Mouse (Mus musculus) embryonic facial prominence, embryonic 15.5 days (tissue): ENCODE measurements around the gene Ggt1. TPM values are rescaled to one million over a fixed set of nuclear protein-coding genes. Genes with fewer than 3 reads are reported as not detected.
A peak's percentile ranks its signal among the peaks of the same experiment; 100 is the strongest.

ENCODE experiments used
- ATAC-seq: fragments of 200-750 bp; cut with Nextera tagmentation; 2 replicates; pipeline ENCODE4 v1.8.0; 2017; ENCODE audit warnings: low read depth, moderate TSS enrichment; ENCODE audit not compliant: insufficient number of reproducible peaks, low FRiP score, low TSS enrichment
- H3K27ac ChIP-seq: fragments of 300-500 bp; sonication (generic); replicated peaks from 2 replicates; pipeline ENCODE4 v1.5.1; 2015; ENCODE audit warnings: mild to moderate bottlenecking, inconsistent platforms
- H3K27me3 ChIP-seq: fragments of 300-500 bp; sonication (generic); 2 replicates; pipeline ENCODE4 v1.6.1; 2015; ENCODE audit warnings: inconsistent platforms
- H3K36me3 ChIP-seq: fragments of 300-500 bp; sonication (generic); 2 replicates; pipeline ENCODE4 v1.6.1; 2015; ENCODE audit warnings: mild to moderate bottlenecking, inconsistent platforms
- H3K4me1 ChIP-seq: fragments of 300-500 bp; sonication (generic); 2 replicates; pipeline ENCODE4 v1.6.1; 2015; ENCODE audit warnings: inconsistent platforms
- H3K4me2 ChIP-seq: fragments of 300-500 bp; sonication (generic); replicated peaks from 2 replicates; pipeline ENCODE4 v1.6.1; 2015; ENCODE audit warnings: mild to moderate bottlenecking, inconsistent platforms
- H3K4me3 ChIP-seq: fragments of 300-500 bp; sonication (generic); replicated peaks from 2 replicates; pipeline ENCODE4 v1.5.1; 2015; ENCODE audit warnings: mild to moderate bottlenecking, inconsistent platforms
- H3K9ac ChIP-seq: fragments of 300-500 bp; sonication (generic); 2 replicates; pipeline ENCODE4 v1.6.1; 2015; ENCODE audit warnings: inconsistent platforms
- H3K9me3 ChIP-seq: fragments of 300-500 bp; sonication (generic); replicated peaks from 2 replicates; pipeline ENCODE4 v1.6.1; 2016; ENCODE audit warnings: inconsistent platforms
- WGBS: fragments of 180-500 bp; shearing (Covaris S2); methylation state at CpG from one replicate; pipeline ENCODE4 v1.1.7; 2015; 5-methylcytosine and 5-hydroxymethylcytosine counted together
- polyA plus RNA-seq: library from polyadenylated mRNA; unstranded; fragments of >200 nt; fragmentation: Nextera tagmentation; extraction: Ambion mirVana; gene quantifications from 2 replicates; pipeline ENCODE4 v1.2.1, GENCODE M21; 2015

The Ggt1 gene
- polyA plus RNA-seq, 1 experiment from 2014 or later: 2.2 TPM

DNA sequence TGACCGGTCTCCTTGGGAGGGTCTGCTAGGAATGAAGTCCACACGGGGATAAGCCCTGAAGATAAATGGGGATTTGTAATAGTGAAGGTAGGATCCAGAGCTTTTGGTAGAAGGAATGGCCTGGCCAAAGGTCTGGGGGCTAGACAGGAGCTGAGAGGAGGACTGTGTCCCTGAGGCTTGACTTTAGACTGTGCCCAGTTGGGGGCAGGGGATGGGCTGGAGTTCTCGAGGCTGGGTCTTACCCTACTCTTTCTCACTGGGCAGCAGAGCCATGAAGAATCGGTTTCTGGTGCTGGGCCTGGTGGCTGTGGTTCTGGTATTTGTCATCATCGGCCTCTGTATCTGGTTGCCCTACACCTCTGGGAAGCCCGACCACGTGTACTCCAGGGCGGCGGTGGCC is 12.6 kb downstream of the Ggt1 start:
- no peak for ATAC-seq
- H3K4me3 ChIP-seq: no peak overlapping the region

DNA sequence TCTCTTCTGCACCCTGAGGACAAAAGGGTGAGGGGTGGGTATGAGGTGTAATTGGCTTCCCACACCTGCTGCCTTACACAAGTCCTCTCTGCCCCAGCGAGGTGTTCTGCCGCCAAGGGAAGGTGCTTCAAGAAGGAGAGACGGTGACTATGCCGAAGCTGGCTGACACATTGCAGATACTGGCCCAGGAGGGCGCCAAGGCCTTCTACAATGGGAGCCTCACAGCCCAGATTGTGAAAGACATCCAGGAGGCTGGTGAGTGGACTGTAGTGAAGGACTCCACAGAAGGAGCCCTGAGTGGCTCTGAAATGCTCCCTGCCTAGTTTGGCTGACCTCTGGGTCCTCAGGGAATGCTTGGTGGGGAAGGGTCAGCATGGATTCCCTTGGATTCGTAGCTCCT is 17.7 kb downstream of the Ggt1 start:
- no peak for ATAC-seq
- H3K27me3 ChIP-seq: no peaks in the 10 kb centered on the region
- no peak overlapping the region for H3K4me2 ChIP-seq
- H3K4me1 ChIP-seq: no peaks in the 10 kb centered on the region
- no peak overlapping the region for H3K9ac ChIP-seq
- no peak overlapping the region for H3K4me3 ChIP-seq
- H3K9me3 ChIP-seq: no peaks in the 10 kb centered on the region
- H3K27ac ChIP-seq: no peak overlapping the region
- no peaks in the 10 kb centered on the region for H3K36me3 ChIP-seq
- WGBS: 86% methylated on average over 6 of the region's 6 CpGs

More for the DNA sequence above, 12.6 kb downstream of the Ggt1 start:
- Histone ChIP-seq H3K9me3 (no peaks in the 10 kb centered on the region), H3K36me3 (no peaks in the 10 kb centered on the region), H3K4me2 (no peak overlapping the region), H3K27ac (no peak overlapping the region), H3K9ac (no peak overlapping the region), H3K4me1 (0 out of 2 replicates have a peak, but pooled peaks cover 4% of the 10 kb centered on the region), H3K27me3 (no peaks in the 10 kb centered on the region)
- 87% methylated on average over 9 of the region's 9 CpGs for WGBS

GRCm38 (mm10) chr10:75585876-75586552 is 24.6 kb downstream of the Ggt1 start:
- Histone ChIP-seq H3K9ac (no peak overlapping the region), H3K36me3 (no peaks in the 10 kb centered on the region), H3K4me1 (peaks cover 17% of the 10 kb centered on the region), H3K9me3 (no peaks in the 10 kb centered on the region), H3K27me3 (no peaks in the 10 kb centered on the region; the same call in 1 of the 2 replicates), H3K27ac (no peak overlapping the region), H3K4me2 (peak overlapping the region; percentile 36), H3K4me3 (no peak overlapping the region; the same call in 1 of the 2 replicates)
- 13% methylated on average over 20 of the region's 20 CpGs for WGBS
- ATAC-seq: peak; percentile 44; the same call in 1 of the 2 replicates

DNA sequence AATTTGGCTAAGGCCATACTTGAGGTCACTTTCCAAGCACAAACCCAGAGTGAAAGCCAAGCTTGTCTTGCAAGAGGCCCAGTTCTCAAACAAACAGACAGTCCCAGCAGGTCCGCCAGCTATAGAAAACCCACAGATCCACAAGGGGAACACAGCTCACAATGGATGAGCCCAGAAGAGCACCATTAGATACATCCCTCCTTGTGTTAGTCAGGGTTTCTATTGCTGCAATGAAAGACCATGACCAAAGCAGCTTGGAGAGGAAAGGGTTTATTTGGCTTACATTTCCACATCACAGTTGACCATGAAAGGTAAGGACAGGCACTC is 25.1 kb downstream of the Ggt1 start:
- peaks cover 17% of the 10 kb centered on the region for H3K4me1 ChIP-seq
- ATAC-seq: no peak
- H3K4me2 ChIP-seq: no peak overlapping the region
- 74% methylated on average over 1 of the region's 1 CpGs for WGBS
- H3K9ac ChIP-seq: no peak overlapping the region
- H3K27ac ChIP-seq: no peak overlapping the region
- H3K36me3 ChIP-seq: no peaks in the 10 kb centered on the region
- no peak overlapping the region for H3K4me3 ChIP-seq
- no peaks in the 10 kb centered on the region; the same call in 1 of the 2 replicates for H3K27me3 ChIP-seq
- H3K9me3 ChIP-seq: no peaks in the 10 kb centered on the region

GRCm38 (mm10) chr10:75587781-75588180 is 26.4 kb downstream of the Ggt1 start:
- WGBS: 88% methylated on average over 4 of the region's 4 CpGs

GRCm38 (mm10) chr10:75588336-75588735 is 26.9 kb downstream of the Ggt1 start:
- no peaks in the 10 kb centered on the region; the same call in 1 of the 2 replicates for H3K27me3 ChIP-seq
- no peak overlapping the region for H3K27ac ChIP-seq
- WGBS: 65% methylated on average over 5 of the region's 5 CpGs
- no peaks in the 10 kb centered on the region for H3K9me3 ChIP-seq
- H3K4me3 ChIP-seq: no peak overlapping the region
- H3K4me2 ChIP-seq: no peak overlapping the region
- H3K4me1 ChIP-seq: peaks cover 24% of the 10 kb centered on the region
- ATAC-seq: no peak
- H3K9ac ChIP-seq: no peak overlapping the region
- H3K36me3 ChIP-seq: no peaks in the 10 kb centered on the region

More at GRCm38 (mm10) chr10:75587781-75588180, 26.4 kb downstream of the Ggt1 start:
- Histone ChIP-seq H3K4me1 (peaks cover 24% of the 10 kb centered on the region), H3K4me3 (no peak overlapping the region), H3K4me2 (no peak overlapping the region), H3K27ac (no peak overlapping the region), H3K9me3 (no peaks in the 10 kb centered on the region), H3K27me3 (no peaks in the 10 kb centered on the region; the same call in 1 of the 2 replicates), H3K36me3 (no peaks in the 10 kb centered on the region), H3K9ac (no peak overlapping the region)
- no peak for ATAC-seq

- H3K4me2 ChIP-seq: peak within 1 kb of the TSS; percentile 17; the same call in 1 of the 2 replicates
- no peaks in the 10 kb centered on the region for H3K9me3 ChIP-seq
- WGBS: 13% methylated on average over 5 of the region's 5 CpGs
- H3K4me3 ChIP-seq: no peak within 1 kb of the TSS; the same call in 1 of the 2 replicates
- ATAC-seq: no peak
- no peaks in the 10 kb centered on the region; the same call in 1 of the 2 replicates for H3K27me3 ChIP-seq
- H3K9ac ChIP-seq: no peak within 1 kb of the TSS
- no peak within 1 kb of the TSS; the same call in 1 of the 2 replicates for H3K27ac ChIP-seq
- no peaks in the 10 kb centered on the region for H3K36me3 ChIP-seq
- peaks cover 24% of the 10 kb centered on the region for H3K4me1 ChIP-seq
Observed at GRCm38 (mm10) chr10:75589129-75589528, 27.7 kb downstream of the Ggt1 start, which contains the start of gene Ggt5. Gene Ggt5 (plus strand): TSS chr10:75589340.

DNA sequence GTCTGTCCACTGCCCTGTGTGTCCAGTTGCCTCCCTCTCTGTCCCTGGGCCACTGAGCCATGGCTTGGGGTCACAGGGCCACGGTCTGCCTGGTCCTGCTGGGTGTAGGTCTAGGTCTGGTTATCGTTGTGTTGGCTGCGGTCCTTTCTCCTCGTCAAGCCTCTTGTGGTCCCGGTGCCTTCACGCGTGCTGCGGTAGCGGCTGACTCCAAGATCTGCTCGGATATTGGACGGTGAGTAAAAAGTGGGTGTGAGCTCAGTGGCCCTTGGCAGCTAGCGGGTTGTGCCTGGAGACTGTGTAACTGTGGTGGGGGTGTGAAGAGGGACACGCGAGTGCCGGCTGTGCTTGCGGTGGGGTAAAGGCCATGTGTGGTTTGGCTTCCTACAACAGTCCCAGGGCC is 28.2 kb downstream of the Ggt1 start:
- no peak overlapping the region; the same call in 1 of the 2 replicates for H3K27ac ChIP-seq
- H3K9me3 ChIP-seq: no peaks in the 10 kb centered on the region
- peak overlapping the region; percentile 17; the same call in 1 of the 2 replicates for H3K4me2 ChIP-seq
- H3K36me3 ChIP-seq: no peaks in the 10 kb centered on the region
- H3K27me3 ChIP-seq: no peaks in the 10 kb centered on the region; the same call in 1 of the 2 replicates
- no peak overlapping the region for H3K9ac ChIP-seq
- H3K4me3 ChIP-seq: no peak overlapping the region; the same call in 1 of the 2 replicates
- WGBS: 53% methylated on average over 16 of the region's 16 CpGs
- H3K4me1 ChIP-seq: peaks cover 24% of the 10 kb centered on the region
- no peak for ATAC-seq

DNA sequence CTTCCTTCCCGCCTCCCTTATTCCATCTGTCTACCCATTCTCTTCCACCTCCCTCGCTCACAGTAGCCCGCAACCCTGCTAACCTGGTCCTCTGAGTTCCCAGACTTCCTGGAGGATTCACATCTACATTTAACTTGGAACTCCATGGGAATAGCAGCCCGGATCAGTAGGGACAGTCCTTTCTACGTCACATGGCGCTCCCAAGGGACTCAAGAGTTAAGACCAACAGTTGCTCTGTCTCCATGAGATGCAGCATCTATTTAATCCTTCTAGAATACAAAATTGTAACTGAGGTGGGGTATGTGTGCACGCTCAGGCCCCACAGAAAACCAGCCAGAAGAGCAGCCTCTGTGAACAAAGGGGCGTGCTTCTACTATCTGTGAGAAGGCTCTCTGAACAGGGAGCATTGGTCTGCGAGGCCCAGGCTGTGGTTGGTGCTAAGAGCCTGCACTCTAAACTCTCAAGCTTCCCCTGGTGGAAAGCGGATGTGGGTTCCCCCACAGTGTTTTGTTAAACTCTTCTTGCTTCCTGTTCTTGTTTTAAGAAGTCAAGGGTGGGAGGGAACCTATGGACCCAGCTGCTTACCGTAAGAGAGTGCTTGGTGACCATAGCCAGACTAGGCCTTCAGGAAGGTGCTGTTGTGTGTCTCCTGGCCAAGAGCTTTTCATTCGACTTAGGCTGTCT is 29.9 kb downstream of the Ggt1 start:
- Histone ChIP-seq H3K27me3 (no peaks in the 10 kb centered on the region), H3K9me3 (no peaks in the 10 kb centered on the region), H3K27ac (no peak overlapping the region), H3K4me2 (no peak overlapping the region), H3K36me3 (no peaks in the 10 kb centered on the region), H3K9ac (no peak overlapping the region), H3K4me1 (peaks cover 19% of the 10 kb centered on the region), H3K4me3 (no peak overlapping the region)
- WGBS: 76% methylated on average over 12 of the region's 12 CpGs
- no peak for ATAC-seq

GRCm38 (mm10) chr10:75592585-75592984 is 31.2 kb downstream of the Ggt1 start:
- H3K4me2 ChIP-seq: no peak overlapping the region
- no peak overlapping the region for H3K4me3 ChIP-seq
- H3K4me1 ChIP-seq: peaks cover 19% of the 10 kb centered on the region
- H3K27ac ChIP-seq: no peak overlapping the region
- no peaks in the 10 kb centered on the region for H3K27me3 ChIP-seq
- WGBS: 78% methylated on average over 7 of the region's 7 CpGs
- ATAC-seq: no peak
- no peaks in the 10 kb centered on the region for H3K9me3 ChIP-seq
- no peaks in the 10 kb centered on the region for H3K36me3 ChIP-seq
- H3K9ac ChIP-seq: no peak overlapping the region

DNA sequence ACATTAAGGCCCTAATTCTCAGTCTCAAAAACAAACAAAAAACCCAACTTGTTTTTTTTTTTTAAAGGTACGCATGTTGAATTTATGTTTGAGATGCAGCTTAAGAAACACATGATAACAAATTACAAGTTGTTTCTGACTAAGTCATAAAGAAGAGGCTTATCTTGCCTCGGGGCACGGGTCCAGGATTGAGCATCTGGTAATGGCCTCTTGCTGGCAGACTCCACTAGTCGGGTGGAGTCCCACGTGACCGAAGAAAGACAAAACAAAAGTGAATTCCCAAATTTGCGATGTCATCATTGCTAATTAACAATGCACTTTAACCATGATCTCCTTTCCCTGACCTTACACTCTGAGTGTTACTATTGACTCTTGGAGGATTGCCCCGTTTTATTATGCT is 34.6 kb downstream of the Ggt1 start:
- no peak overlapping the region for H3K4me2 ChIP-seq
- H3K9ac ChIP-seq: no peak overlapping the region
- H3K27ac ChIP-seq: no peak overlapping the region
- ATAC-seq: no peak
- no peak overlapping the region for H3K4me3 ChIP-seq
- no peaks in the 10 kb centered on the region for H3K9me3 ChIP-seq
- H3K36me3 ChIP-seq: no peaks in the 10 kb centered on the region
- peaks cover 7% of the 10 kb centered on the region; the same call in 1 of the 2 replicates for H3K4me1 ChIP-seq
- H3K27me3 ChIP-seq: no peaks in the 10 kb centered on the region
- 64% methylated on average over 8 of the region's 8 CpGs for WGBS
